8 mouse cellular contexts compared by ENCODE assay signal in genomic region chr11:79919685-79920504, GRCm38 (mm10). TPM values are rescaled to one million over a fixed set of nuclear protein-coding genes. Genes with fewer than 3 reads are reported as not detected.
DNase-seq lines count a peak whose midpoint lies in the region; ATAC-seq and TF ChIP-seq lines count a peak whose summit lies in the region.

No protein-coding gene starts in this region.

- intact Hi-C loops in gastrocnemius, postnatal 14 days (cut with DNase I; ENCODE audit: low total_unique reads), result loop anchor here (5.0 to 10.0 kb wide), 3 partner anchors 115 to 305 kb away; no protein-coding TSS in a partner anchor
- intact Hi-C loops in left cerebral cortex, postnatal 36 days (cut with DNase I), result loop anchor here (2.0 to 5.0 kb wide), 2 partner anchors 209 to 338 kb away; no protein-coding TSS in a partner anchor

- H3K27ac ChIP-seq in heart, embryonic 12.5 days (ENCODE audit: poor library complexity, severe bottlenecking), result no peak overlapping the region
- no peak overlapping the region for H3K27ac ChIP-seq in intestine, postnatal 0 days (ENCODE audit: low read depth, low read length)
- no peak overlapping the region for H3K27ac ChIP-seq in midbrain, postnatal 0 days (ENCODE audit: low read depth, low read length)

- H3K9ac ChIP-seq in heart, embryonic 12.5 days, result no peak overlapping the region
- H3K9ac ChIP-seq in intestine, postnatal 0 days (ENCODE audit: low read depth, low read length), result no peak overlapping the region
- no peak overlapping the region for H3K9ac ChIP-seq in midbrain, postnatal 0 days (replicated peaks; ENCODE audit: low read length, poor library complexity, severe bottlenecking)

- TF ChIP-seq CTCF in intestine, postnatal 0 days (IDR thresholded peaks at IDR 0.05; ENCODE audit: low read depth), result peak; percentile 99
- peak; percentile 100 for TF ChIP-seq CTCF in midbrain, postnatal 0 days (IDR thresholded peaks at IDR 0.05)

- WGBS in heart, embryonic 12.5 days, result 19% methylated on average over 13 of the region's 13 CpGs
- 12% methylated on average over 13 of the region's 13 CpGs for WGBS in intestine, postnatal 0 days
- 24% methylated on average over 13 of the region's 13 CpGs for WGBS in midbrain, postnatal 0 days

- H3K4me1 ChIP-seq in heart, embryonic 12.5 days (replicated peaks), result peaks cover 5% of the 10 kb centered on the region; the same call in 1 of the 2 replicates
- H3K4me1 ChIP-seq in intestine, postnatal 0 days (replicated peaks; ENCODE audit: control insufficient read depth, insufficient read depth, low read length), result no peaks in the 10 kb centered on the region
- no peaks in the 10 kb centered on the region for H3K4me1 ChIP-seq in midbrain, postnatal 0 days (ENCODE audit: insufficient read depth, low read length)

- no peak for ATAC-seq in heart, embryonic 12.5 days (ENCODE audit: insufficient number of reproducible peaks, low FRiP score)
- ATAC-seq in common myeloid progenitor, adult 5-6 weeks (replicated peaks; ENCODE audit: low read depth, poor library complexity, severe bottlenecking), result peak; percentile 95
- peak; percentile 53; the same call in 1 of the 2 replicates for ATAC-seq in intestine, postnatal 0 days
- ATAC-seq in midbrain, postnatal 0 days (ENCODE audit: low FRiP score), result peak; percentile 44; the same call in 1 of the 2 replicates

- no peak overlapping the region for H3K4me2 ChIP-seq in heart, embryonic 12.5 days
- no peak overlapping the region for H3K4me2 ChIP-seq in intestine, postnatal 0 days (replicated peaks; ENCODE audit: low read depth)
- H3K4me2 ChIP-seq in midbrain, postnatal 0 days (ENCODE audit: low read depth, low read length, poor library complexity, severe bottlenecking), result no peak overlapping the region

- H3K27me3 ChIP-seq in heart, embryonic 12.5 days (replicated peaks), result no peaks in the 10 kb centered on the region
- H3K27me3 ChIP-seq in intestine, postnatal 0 days (replicated peaks; ENCODE audit: control insufficient read depth, insufficient read depth, low read length), result no peaks in the 10 kb centered on the region
- H3K27me3 ChIP-seq in midbrain, postnatal 0 days (ENCODE audit: insufficient read depth, low read length), result no peaks in the 10 kb centered on the region

- peak; percentile 96 for DNase-seq in heart, adult 11 months
- peak; percentile 82 for DNase-seq in gastrocnemius, postnatal 14 days
- peak; percentile 76 to 78 for DNase-seq in left cerebral cortex, postnatal 36 days (ENCODE audit: low spot score in 2 of 2)
- DNase-seq in midbrain, postnatal 0 days (ENCODE audit: low spot score), result peak; percentile 91
- peak; percentile 27 to 66 for DNase-seq in spleen, postnatal 14 days (ENCODE audit: low spot score in 2 of 2)

- H3K36me3 ChIP-seq in heart, embryonic 12.5 days, result no peaks in the 10 kb centered on the region
- no peaks in the 10 kb centered on the region for H3K36me3 ChIP-seq in intestine, postnatal 0 days (ENCODE audit: control insufficient read depth, insufficient read depth)
- H3K36me3 ChIP-seq in midbrain, postnatal 0 days (ENCODE audit: insufficient read depth, low read length), result no peaks in the 10 kb centered on the region

- H3K4me3 ChIP-seq in heart, embryonic 12.5 days, result no peak overlapping the region
- no peak overlapping the region for H3K4me3 ChIP-seq in intestine, postnatal 0 days (ENCODE audit: low read depth, low read length)
- H3K4me3 ChIP-seq in midbrain, postnatal 0 days (ENCODE audit: low read depth, low read length), result no peak overlapping the region

- H3K9me3 ChIP-seq in heart, embryonic 12.5 days (replicated peaks), result no peaks in the 10 kb centered on the region
- no peaks in the 10 kb centered on the region for H3K9me3 ChIP-seq in intestine, postnatal 0 days (ENCODE audit: control insufficient read depth)
- H3K9me3 ChIP-seq in midbrain, postnatal 0 days (ENCODE audit: low read length), result no peaks in the 10 kb centered on the region

RNA-seq across cellular contexts. Expression of gene Utp6, which starts 42.3 kb away (rescaled TPM):
- polyA plus RNA-seq in heart, embryonic 12.5 days (2016; fragmentation: Nextera tagmentation; extraction: Ambion mirVana), result 39.1 and 40.2 TPM in 2 replicates
- total RNA-seq in common myeloid progenitor, adult 5-6 weeks (2017), result 106 and 118 TPM in 2 replicates
- total RNA-seq in gastrocnemius, postnatal 14 days (2021), result 10 to 100 TPM; 30.8 to 35.4 TPM
- 24.4 and 24.5 TPM in 2 replicates for polyA plus RNA-seq in intestine, postnatal 0 days (2015; fragmentation: Nextera tagmentation; extraction: Ambion mirVana)
- total RNA-seq in left cerebral cortex, postnatal 36 days (2021), result 10 to 100 TPM; 24.6 to 29.1 TPM
- 24.7 and 27.1 TPM in 2 replicates for total RNA-seq in midbrain, postnatal 0 days (2014; rRNA removed)
- polyA plus RNA-seq in midbrain, postnatal 0 days (2015; fragmentation: Nextera tagmentation; extraction: Ambion mirVana), result 18.9 and 21.0 TPM in 2 replicates
